Mouse (Mus musculus): ENCODE measurements at regions not wholly inside any gene's neighbourhood (a gene's known extent, or its start where the extent isn't known, plus 50 kb on each side); places are given as distances from the start of the nearest gene placed in this dataset.

GRCm38 (mm10) chr2:71622532-71623099 is 76.1 kb upstream of the Dlx2 start:
- DNase-seq (ENCODE audit: low spot score), result no peak
- WGBS, result 62% methylated on average over 9 of the region's 9 CpGs
- no peak for ATAC-seq (ENCODE audit: low FRiP score, low read depth)
- Histone ChIP-seq H3K4me1 (ENCODE audit: control insufficient read depth, insufficient read depth, low read length) (peaks cover 4% of the 10 kb centered on the region; the same call in 1 of the 2 replicates), H3K36me3 (ENCODE audit: control insufficient read depth, insufficient read depth, low read length) (no peaks in the 10 kb centered on the region), H3K9ac (ENCODE audit: low read depth, low read length, severe bottlenecking) (no peak overlapping the region), H3K9me3 (ENCODE audit: control insufficient read depth, low read length) (no peaks in the 10 kb centered on the region), H3K4me2 (replicated peaks; ENCODE audit: low read depth, low read length, severe bottlenecking) (no peak overlapping the region), H3K4me3 (replicated peaks; ENCODE audit: low read length) (no peak overlapping the region), H3K27ac (replicated peaks; ENCODE audit: low read depth, low read length) (no peak overlapping the region), H3K27me3 (ENCODE audit: control insufficient read depth, insufficient read depth, low read length) (no peaks in the 10 kb centered on the region)
- TF ChIP-seq POLR2A (IDR thresholded peaks at IDR 0.05; ENCODE audit: borderline replicate concordance, extremely low read depth, insufficient read depth, insufficient read length), result no peak

- H3K9ac ChIP-seq (ENCODE audit: low read depth, low read length, severe bottlenecking), result no peak overlapping the region
- H3K4me2 ChIP-seq (replicated peaks; ENCODE audit: low read depth, low read length, severe bottlenecking), result no peak overlapping the region
- TF ChIP-seq POLR2A (IDR thresholded peaks at IDR 0.05; ENCODE audit: borderline replicate concordance, extremely low read depth, insufficient read depth, insufficient read length), result no peak
- H3K27ac ChIP-seq (replicated peaks; ENCODE audit: low read depth, low read length), result no peak overlapping the region
- DNase-seq (ENCODE audit: low spot score) (no peak), ATAC-seq (ENCODE audit: low FRiP score, low read depth) (no peak)
- WGBS, result 62% methylated on average over 2 of the region's 2 CpGs
- peaks cover 4% of the 10 kb centered on the region; the same call in 1 of the 2 replicates for H3K4me1 ChIP-seq (ENCODE audit: control insufficient read depth, insufficient read depth, low read length)
- no peaks in the 10 kb centered on the region for H3K9me3 ChIP-seq (ENCODE audit: control insufficient read depth, low read length)
- H3K36me3 ChIP-seq (ENCODE audit: control insufficient read depth, insufficient read depth, low read length), result no peaks in the 10 kb centered on the region
- no peak overlapping the region for H3K4me3 ChIP-seq (replicated peaks; ENCODE audit: low read length)
- no peaks in the 10 kb centered on the region for H3K27me3 ChIP-seq (ENCODE audit: control insufficient read depth, insufficient read depth, low read length)
These were observed 76.6 kb upstream of the Dlx2 start for GRCm38 (mm10) chr2:71623134-71623533.

- Histone ChIP-seq H3K36me3 (ENCODE audit: control insufficient read depth, insufficient read depth, low read length) (no peaks in the 10 kb centered on the region), H3K9ac (ENCODE audit: low read depth, low read length, severe bottlenecking) (no peak overlapping the region), H3K27ac (replicated peaks; ENCODE audit: low read depth, low read length) (no peak overlapping the region), H3K4me1 (ENCODE audit: control insufficient read depth, insufficient read depth, low read length) (peaks cover 22% of the 10 kb centered on the region), H3K9me3 (ENCODE audit: control insufficient read depth, low read length) (no peaks in the 10 kb centered on the region), H3K4me3 (replicated peaks; ENCODE audit: low read length) (no peak overlapping the region), H3K27me3 (ENCODE audit: control insufficient read depth, insufficient read depth, low read length) (no peaks in the 10 kb centered on the region), H3K4me2 (replicated peaks; ENCODE audit: low read depth, low read length, severe bottlenecking) (no peak overlapping the region)
- ATAC-seq (ENCODE audit: low FRiP score, low read depth) (no peak), DNase-seq (ENCODE audit: low spot score) (no peak)
- TF ChIP-seq POLR2A (IDR thresholded peaks at IDR 0.05; ENCODE audit: borderline replicate concordance, extremely low read depth, insufficient read depth, insufficient read length), result no peak
- WGBS, result 66% methylated on average over 7 of the region's 7 CpGs
These were observed 78.8 kb upstream of the Dlx2 start for GRCm38 (mm10) chr2:71625298-71625902.

DNA sequence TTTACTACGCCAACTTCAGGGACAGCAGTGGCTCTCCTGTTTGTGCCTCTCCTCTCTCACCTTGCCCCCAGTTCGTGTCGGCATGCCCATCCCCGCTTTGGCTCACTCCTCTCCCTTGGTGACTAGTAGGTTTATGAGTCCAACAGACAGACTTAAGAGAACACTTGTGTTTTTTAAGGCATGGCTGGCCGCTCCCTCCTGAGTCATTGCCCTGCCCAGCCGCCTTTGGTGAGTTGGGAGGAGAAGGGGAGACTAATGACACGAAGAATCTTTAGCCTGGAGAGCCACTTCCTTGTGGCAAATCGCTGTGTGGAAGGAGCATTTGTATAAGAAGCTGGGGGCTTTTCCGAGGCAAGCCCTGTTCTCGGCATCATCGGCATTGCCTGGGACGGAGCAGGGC is 79.8 kb upstream of the Dlx2 start:
- WGBS, result 69% methylated on average over 12 of the region's 12 CpGs

GRCm38 (mm10) chr2:71627097-71627755 is 80.7 kb upstream of the Dlx2 start:
- H3K4me1 ChIP-seq (ENCODE audit: control insufficient read depth, insufficient read depth, low read length), result peaks cover 22% of the 10 kb centered on the region
- no peak for ATAC-seq (ENCODE audit: low FRiP score, low read depth)
- no peak overlapping the region for H3K4me3 ChIP-seq (replicated peaks; ENCODE audit: low read length)
- TF ChIP-seq POLR2A (IDR thresholded peaks at IDR 0.05; ENCODE audit: borderline replicate concordance, extremely low read depth, insufficient read depth, insufficient read length), result no peak
- H3K9me3 ChIP-seq (ENCODE audit: control insufficient read depth, low read length), result no peaks in the 10 kb centered on the region
- DNase-seq (ENCODE audit: low spot score), result no peak
- no peak overlapping the region for H3K27ac ChIP-seq (replicated peaks; ENCODE audit: low read depth, low read length)
- no peak overlapping the region for H3K4me2 ChIP-seq (replicated peaks; ENCODE audit: low read depth, low read length, severe bottlenecking)
- no peaks in the 10 kb centered on the region for H3K36me3 ChIP-seq (ENCODE audit: control insufficient read depth, insufficient read depth, low read length)
- H3K9ac ChIP-seq (ENCODE audit: low read depth, low read length, severe bottlenecking), result no peak overlapping the region
- 50% methylated on average over 14 of the region's 14 CpGs for WGBS
- no peaks in the 10 kb centered on the region for H3K27me3 ChIP-seq (ENCODE audit: control insufficient read depth, insufficient read depth, low read length)

More for the DNA sequence above, 79.8 kb upstream of the Dlx2 start:
- Histone ChIP-seq H3K9me3 (ENCODE audit: control insufficient read depth, low read length) (no peaks in the 10 kb centered on the region), H3K36me3 (ENCODE audit: control insufficient read depth, insufficient read depth, low read length) (no peaks in the 10 kb centered on the region), H3K4me1 (ENCODE audit: control insufficient read depth, insufficient read depth, low read length) (peaks cover 22% of the 10 kb centered on the region), H3K4me3 (replicated peaks; ENCODE audit: low read length) (no peak overlapping the region), H3K9ac (ENCODE audit: low read depth, low read length, severe bottlenecking) (no peak overlapping the region), H3K27me3 (ENCODE audit: control insufficient read depth, insufficient read depth, low read length) (no peaks in the 10 kb centered on the region), H3K4me2 (replicated peaks; ENCODE audit: low read depth, low read length, severe bottlenecking) (no peak overlapping the region), H3K27ac (replicated peaks; ENCODE audit: low read depth, low read length) (no peak overlapping the region)
- DNase-seq (ENCODE audit: low spot score), result no peak
- ATAC-seq (ENCODE audit: low FRiP score, low read depth), result no peak
- no peak for TF ChIP-seq POLR2A (IDR thresholded peaks at IDR 0.05; ENCODE audit: borderline replicate concordance, extremely low read depth, insufficient read depth, insufficient read length)

Data from limb, embryonic 14.5 days (tissue).